Mouse (Mus musculus) olfactory bulb, adult 2 months (tissue): ENCODE results near the gene Vdr.

Experiments used
- CTCF ChIP-seq: fragments of 200-500 bp; IDR thresholded peaks from 2 replicates; pipeline ENCODE4 v1.5.1; 2012; ENCODE audit warnings: low read depth, mild to moderate bottlenecking, low read length, moderate library complexity; ENCODE audit not compliant: insufficient read depth
- POLR2A ChIP-seq: fragments of 200-500 bp; IDR thresholded peaks from 2 replicates; pipeline ENCODE4 v1.6.1; 2012; ENCODE audit warnings: mild to moderate bottlenecking, low read depth, low read length, moderate library complexity; ENCODE audit not compliant: insufficient read depth

DNA sequence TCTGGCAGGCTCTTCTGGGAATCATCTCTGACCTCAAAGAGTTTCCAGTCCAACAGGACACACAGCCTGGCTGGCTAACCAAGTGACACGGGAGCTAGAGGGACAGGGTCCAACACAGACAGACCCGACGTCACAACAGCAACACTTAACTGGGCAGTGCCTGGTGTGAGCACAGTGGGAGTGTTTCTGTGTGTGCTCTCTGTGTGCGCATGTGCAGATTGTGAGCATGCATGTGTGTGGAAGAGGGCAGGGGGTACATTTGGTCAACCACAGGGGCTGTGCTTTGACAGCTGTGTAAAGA is 42.4 kb upstream of the Vdr start:
- TF ChIP-seq CTCF (no peak), POLR2A (no peak)
